Mouse (Mus musculus): ENCODE measurements around the gene En2. TPM values are rescaled to one million over a fixed set of nuclear protein-coding genes. Genes with fewer than 3 reads are reported as not detected.

En2 gene
- not detected in 2 replicates for polyA plus RNA-seq (2012; rRNA removed)

GRCm38 (mm10) chr5:28165358-28166255, at the start of gene En2:
TSS of gene En2 (plus strand) at chr5:28165694.

Other genes starting within 250 kb of the En2 start
- gene Insig1, start 94.3 kb upstream of the En2 start, polyA plus RNA-seq (2012; rRNA removed): 244 and 352 TPM in 2 replicates
- gene Cnpy1, start 80.1 kb downstream of the En2 start, polyA plus RNA-seq (2012; rRNA removed): not detected in 2 replicates
- 8.3 and 10.2 TPM in 2 replicates for gene Rbm33, start 151.4 kb downstream of the En2 start, polyA plus RNA-seq (2012; rRNA removed)

Measured in liver, embryonic 18 days (tissue).